Mouse (Mus musculus) limb, embryonic 13.5 days (tissue): Measurements from ENCODE around the gene Large1. TPM values are rescaled to one million over a fixed set of nuclear protein-coding genes. Genes with fewer than 3 reads are reported as not detected.

ENCODE experiments used
- ATAC-seq: fragments of 200-750 bp; cut with Nextera tagmentation; 2 replicates; pipeline ENCODE4 v1.8.0; 2017; ENCODE audit warnings: low read depth, moderate number of reproducible peaks, moderate TSS enrichment; ENCODE audit not compliant: low FRiP score
- H3K27ac ChIP-seq: fragments of 300-500 bp; sonication (generic); 2 replicates; pipeline ENCODE4 v1.5.1; 2015; ENCODE audit warnings: inconsistent platforms, mild to moderate bottlenecking, moderate library complexity
- H3K27me3 ChIP-seq: fragments of 300-500 bp; sonication (generic); 2 replicates; pipeline ENCODE4 v1.6.1; 2015; ENCODE audit warnings: mild to moderate bottlenecking, inconsistent platforms
- H3K36me3 ChIP-seq: fragments of 300-500 bp; sonication (generic); 2 replicates; pipeline ENCODE4 v1.6.1; 2015; ENCODE audit warnings: inconsistent platforms, mild to moderate bottlenecking, moderate library complexity
- H3K4me1 ChIP-seq: fragments of 300-500 bp; sonication (generic); 2 replicates; pipeline ENCODE4 v1.6.1; 2015; ENCODE audit warnings: inconsistent platforms
- H3K4me2 ChIP-seq: fragments of 300-500 bp; sonication (generic); replicated peaks from 2 replicates; pipeline ENCODE4 v1.6.1; 2015; ENCODE audit warnings: inconsistent platforms, mild to moderate bottlenecking, moderate library complexity
- H3K4me3 ChIP-seq: fragments of 300-500 bp; sonication (generic); 2 replicates; pipeline ENCODE4 v1.5.1; 2015; ENCODE audit warnings: moderate library complexity, mild to moderate bottlenecking, inconsistent platforms
- H3K9ac ChIP-seq: fragments of 300-500 bp; sonication (generic); 2 replicates; pipeline ENCODE4 v1.6.1; 2015; ENCODE audit warnings: mild to moderate bottlenecking, inconsistent platforms
- H3K9me3 ChIP-seq: fragments of 300-500 bp; sonication (generic); 2 replicates; pipeline ENCODE4 v1.6.1; 2016; ENCODE audit warnings: inconsistent platforms
- WGBS: fragments of 180-500 bp; shearing (Covaris S2); methylation state at CpG from one replicate; pipeline ENCODE4 v1.1.7; 2015; 5-methylcytosine and 5-hydroxymethylcytosine counted together
- polyA plus RNA-seq: library from polyadenylated mRNA; unstranded; fragments of >200 nt; fragmentation: Nextera tagmentation; extraction: Ambion mirVana; gene quantifications from 2 replicates; pipeline ENCODE4 v1.2.1, GENCODE M21; 2015

The Large1 gene
- polyA plus RNA-seq, 1 experiment from 2014 or later: 10.5 TPM

DNA sequence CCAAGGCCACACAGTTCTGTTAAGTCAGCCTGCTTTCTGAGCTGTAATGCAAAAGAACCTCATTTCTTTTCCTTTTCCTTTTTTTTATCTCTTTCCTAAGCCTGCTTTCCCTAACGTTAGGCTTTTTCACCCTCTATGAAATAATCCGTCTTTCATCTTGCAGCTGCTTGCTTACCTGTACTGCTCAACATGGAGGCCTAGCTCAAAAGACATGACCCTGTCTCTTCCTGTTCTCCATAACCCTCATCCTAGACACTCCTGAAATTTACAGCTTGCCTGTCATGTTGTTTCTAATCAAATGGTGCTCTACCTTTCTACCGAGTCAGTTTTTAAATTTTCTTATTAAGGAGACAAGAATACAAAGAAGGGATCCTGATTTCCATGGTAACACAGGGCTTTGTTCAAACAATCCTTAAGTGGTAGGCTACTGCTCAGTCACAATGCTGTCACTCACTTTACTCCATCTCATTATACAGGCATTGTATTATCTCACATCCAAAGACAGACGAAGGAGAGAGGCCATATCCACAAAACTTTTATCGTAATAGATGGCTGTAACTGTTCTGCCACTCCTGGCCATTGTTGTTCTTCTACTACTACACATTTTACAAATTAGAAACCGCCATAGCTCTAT is 134.0 kb downstream of the Large1 start:
- no peak overlapping the region for H3K27ac ChIP-seq
- no peaks in the 10 kb centered on the region for H3K36me3 ChIP-seq
- no peak overlapping the region for H3K4me3 ChIP-seq
- WGBS: 87% methylated on average over 6 of the region's 6 CpGs
- no peak for ATAC-seq
- H3K4me2 ChIP-seq: no peak overlapping the region
- H3K9me3 ChIP-seq: no peaks in the 10 kb centered on the region
- H3K27me3 ChIP-seq: no peaks in the 10 kb centered on the region
- H3K9ac ChIP-seq: no peak overlapping the region
- H3K4me1 ChIP-seq: no peaks in the 10 kb centered on the region

DNA sequence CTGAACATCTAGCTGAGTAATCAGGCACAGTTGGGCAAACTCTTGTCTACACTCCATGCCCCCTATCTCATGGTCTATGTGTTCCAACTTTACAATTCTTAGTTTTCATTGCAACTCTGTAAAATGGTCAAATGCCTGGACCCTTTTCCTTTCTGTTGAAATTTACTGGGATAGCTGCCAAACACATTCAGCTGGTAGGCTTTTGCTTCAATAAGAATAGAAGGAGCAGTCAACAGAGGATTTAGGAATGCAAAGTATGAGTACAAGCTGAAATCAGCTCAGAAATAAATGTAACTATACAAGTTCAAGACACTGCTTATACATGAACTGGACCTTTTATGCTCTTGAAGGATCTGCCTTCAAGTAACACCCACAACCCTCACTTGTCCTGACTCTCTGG is 146.5 kb downstream of the Large1 start:
- no peaks in the 10 kb centered on the region for H3K36me3 ChIP-seq

DNA sequence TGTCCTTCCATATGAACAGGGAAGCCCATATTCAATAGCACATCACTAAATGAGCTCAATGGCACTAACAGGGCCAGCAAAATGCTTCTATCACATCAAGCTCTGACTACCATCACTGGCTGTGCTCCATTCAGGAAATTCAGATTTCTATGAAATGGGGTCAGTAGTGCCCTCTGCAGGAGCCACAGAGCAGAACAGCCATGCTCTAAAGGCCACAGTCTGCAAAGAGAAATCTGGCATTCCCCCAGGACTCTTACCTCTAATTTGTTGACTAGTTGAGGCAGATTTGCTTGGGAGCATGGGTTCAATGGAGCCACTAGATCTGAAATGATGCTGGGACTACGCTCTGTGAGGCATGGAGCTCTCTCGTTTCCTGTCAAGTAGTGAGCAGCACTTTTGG is 151.5 kb downstream of the Large1 start:
- H3K4me1 ChIP-seq: no peaks in the 10 kb centered on the region
- H3K27ac ChIP-seq: no peak overlapping the region
- WGBS: 65% methylated on average over 2 of the region's 2 CpGs
- H3K9ac ChIP-seq: no peak overlapping the region
- no peak overlapping the region for H3K4me2 ChIP-seq
- no peaks in the 10 kb centered on the region for H3K9me3 ChIP-seq
- no peaks in the 10 kb centered on the region for H3K36me3 ChIP-seq
- H3K27me3 ChIP-seq: no peaks in the 10 kb centered on the region
- no peak for ATAC-seq
- no peak overlapping the region for H3K4me3 ChIP-seq

More for the DNA sequence above, 146.5 kb downstream of the Large1 start:
- no peak for ATAC-seq
- Histone ChIP-seq H3K27ac (no peak overlapping the region), H3K4me1 (peaks cover 3% of the 10 kb centered on the region; the same call in 1 of the 2 replicates), H3K27me3 (no peaks in the 10 kb centered on the region), H3K4me3 (no peak overlapping the region), H3K9me3 (no peaks in the 10 kb centered on the region), H3K9ac (no peak overlapping the region), H3K4me2 (no peak overlapping the region)

DNA sequence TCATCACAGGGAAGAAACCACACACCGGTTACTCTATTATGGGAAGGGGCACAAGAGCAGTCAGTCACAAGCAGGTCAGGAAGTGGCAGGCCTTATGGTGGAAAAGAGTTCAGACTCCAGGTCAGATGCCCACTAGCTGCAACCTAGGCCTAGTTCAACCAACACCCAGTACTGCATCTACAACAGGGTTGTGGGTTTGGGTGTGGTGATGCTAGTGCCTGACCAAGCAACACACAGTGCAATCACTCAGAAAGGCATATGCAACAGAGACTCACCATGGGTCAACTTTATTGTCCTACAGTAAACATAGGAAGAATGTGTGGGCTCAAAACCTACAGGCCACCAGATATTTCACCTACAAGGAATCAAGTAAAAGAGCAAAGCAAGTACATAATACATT is 155.6 kb downstream of the Large1 start:
- 97% methylated on average over 1 of the region's 1 CpGs for WGBS
- ATAC-seq: no peak
- no peak overlapping the region for H3K27ac ChIP-seq
- no peak overlapping the region for H3K4me2 ChIP-seq
- no peaks in the 10 kb centered on the region for H3K36me3 ChIP-seq
- H3K4me3 ChIP-seq: no peak overlapping the region
- H3K27me3 ChIP-seq: no peaks in the 10 kb centered on the region
- no peaks in the 10 kb centered on the region for H3K4me1 ChIP-seq
- H3K9ac ChIP-seq: no peak overlapping the region
- no peaks in the 10 kb centered on the region for H3K9me3 ChIP-seq

DNA sequence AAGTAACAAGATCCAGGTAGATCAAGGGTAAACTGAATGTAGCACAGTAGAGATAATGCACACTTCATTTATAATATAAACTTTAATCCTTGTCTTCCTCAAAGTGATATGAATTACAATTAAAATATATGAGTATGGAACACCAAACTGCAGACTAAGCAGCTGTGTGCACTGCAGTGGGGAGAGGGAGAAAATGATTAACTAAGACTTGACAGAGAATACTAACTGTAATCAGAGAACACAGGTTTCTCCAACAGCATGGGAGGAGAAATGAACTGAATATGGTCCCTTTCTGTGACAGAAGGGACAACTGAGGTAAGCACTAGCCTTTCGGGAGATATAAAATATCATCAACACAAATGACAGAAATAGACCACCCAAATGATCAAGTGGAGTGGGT is 164.7 kb downstream of the Large1 start:
- no peak overlapping the region for H3K9ac ChIP-seq
- no peak overlapping the region for H3K4me2 ChIP-seq
- no peak overlapping the region for H3K4me3 ChIP-seq
- no peaks in the 10 kb centered on the region for H3K27me3 ChIP-seq
- no peaks in the 10 kb centered on the region for H3K36me3 ChIP-seq
- H3K27ac ChIP-seq: no peak overlapping the region
- no peaks in the 10 kb centered on the region for H3K9me3 ChIP-seq
- WGBS: 88% methylated on average over 1 of the region's 1 CpGs
- H3K4me1 ChIP-seq: no peaks in the 10 kb centered on the region
- no peak for ATAC-seq

DNA sequence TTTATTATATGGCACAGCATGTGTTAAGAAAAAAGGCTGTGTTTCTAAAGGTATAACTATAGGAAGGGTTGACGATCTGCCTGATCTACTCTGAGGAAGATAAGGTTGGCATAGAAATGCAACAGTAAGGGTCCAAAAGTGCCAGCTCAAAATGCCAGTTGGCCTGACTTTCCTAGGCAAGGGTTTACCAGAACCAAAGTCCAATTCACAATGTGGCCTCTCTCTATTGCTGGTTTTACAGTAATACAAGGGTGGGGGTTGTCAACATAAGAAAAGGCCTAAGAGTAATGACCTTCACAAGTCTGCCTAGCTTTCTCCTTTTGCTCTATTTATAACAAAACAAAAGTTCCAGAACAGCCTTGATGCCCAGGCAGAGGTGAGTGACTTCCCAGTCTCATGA is 166.0 kb downstream of the Large1 start:
- Histone ChIP-seq H3K4me1 (no peaks in the 10 kb centered on the region), H3K4me3 (no peak overlapping the region), H3K9ac (no peak overlapping the region), H3K27ac (no peak overlapping the region), H3K36me3 (no peaks in the 10 kb centered on the region), H3K4me2 (no peak overlapping the region), H3K27me3 (no peaks in the 10 kb centered on the region), H3K9me3 (no peaks in the 10 kb centered on the region)
- 79% methylated on average over 1 of the region's 1 CpGs for WGBS
- no peak for ATAC-seq

DNA sequence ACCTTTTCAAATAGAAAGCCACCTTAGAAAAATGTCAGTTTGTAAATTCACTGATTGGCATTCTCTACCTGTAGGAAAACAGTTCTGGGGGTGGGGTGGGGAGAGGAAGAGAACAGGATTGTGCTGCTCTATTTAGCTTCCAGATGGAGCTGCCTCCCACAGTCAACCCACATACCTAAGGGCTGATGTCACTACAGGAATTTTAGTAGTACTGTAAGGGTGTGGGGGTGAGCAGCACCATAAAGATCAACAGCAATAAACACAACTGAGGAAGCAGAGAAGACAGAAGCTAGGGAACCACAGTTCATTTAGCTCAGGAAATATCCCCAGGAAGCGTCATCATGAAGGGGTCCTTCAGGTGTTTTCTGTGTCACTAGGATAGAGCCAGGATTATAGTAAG is 174.9 kb downstream of the Large1 start:
- Histone ChIP-seq H3K36me3 (no peaks in the 10 kb centered on the region), H3K4me1 (peaks cover 14% of the 10 kb centered on the region), H3K9me3 (no peaks in the 10 kb centered on the region), H3K4me2 (no peak overlapping the region), H3K27me3 (no peaks in the 10 kb centered on the region), H3K9ac (no peak overlapping the region), H3K4me3 (no peak overlapping the region), H3K27ac (no peak overlapping the region)
- 56% methylated on average over 1 of the region's 1 CpGs for WGBS
- peak; percentile 86 for ATAC-seq

DNA sequence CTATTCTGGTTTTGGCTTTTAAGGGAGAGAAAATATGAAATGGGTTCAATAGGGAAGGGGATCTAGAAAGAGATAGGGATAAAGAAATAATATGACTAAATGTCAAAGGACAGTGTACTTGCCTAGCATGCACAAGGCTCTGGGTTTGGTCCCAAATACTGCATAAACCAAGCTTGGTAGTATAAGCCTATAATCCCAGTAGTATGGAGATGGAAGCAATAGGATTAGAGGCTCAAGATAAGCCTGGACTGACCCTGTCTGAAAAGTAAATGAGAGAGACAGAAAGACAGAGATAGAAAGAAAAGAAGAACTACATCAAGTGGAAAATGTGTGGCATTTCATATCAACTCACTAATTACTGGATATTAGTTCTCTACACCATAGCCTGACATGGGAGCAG is 180.7 kb downstream of the Large1 start:
- Histone ChIP-seq H3K4me3 (no peak overlapping the region), H3K9ac (no peak overlapping the region), H3K4me2 (no peak overlapping the region), H3K27me3 (no peaks in the 10 kb centered on the region), H3K36me3 (no peaks in the 10 kb centered on the region), H3K27ac (no peak overlapping the region), H3K9me3 (no peaks in the 10 kb centered on the region), H3K4me1 (0 out of 2 replicates have a peak, but pooled peaks cover under 1% of the 10 kb centered on the region)
- no peak for ATAC-seq

DNA sequence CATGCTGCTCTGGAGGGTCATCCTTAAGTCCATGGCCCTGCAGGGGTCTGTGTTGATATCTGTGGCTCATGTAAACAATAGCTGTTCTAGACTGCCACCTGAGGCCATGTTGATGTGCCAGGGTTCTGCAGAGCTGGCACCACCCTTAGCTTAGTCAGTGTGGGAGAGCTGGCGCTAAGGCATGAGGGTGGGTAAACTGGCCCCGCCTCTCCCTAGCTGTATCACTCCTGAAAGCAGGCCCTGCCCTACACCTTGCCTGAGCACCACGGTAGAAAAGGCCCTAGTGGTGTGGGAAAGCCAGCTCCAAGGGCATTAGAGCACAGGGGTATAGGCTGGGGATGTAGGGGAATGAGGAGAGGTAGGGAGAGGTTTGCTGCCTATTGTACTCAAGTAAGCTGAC is 191.3 kb downstream of the Large1 start:
- WGBS: 75% methylated on average over 3 of the region's 3 CpGs
- H3K4me3 ChIP-seq: no peak overlapping the region
- H3K4me1 ChIP-seq: no peaks in the 10 kb centered on the region
- no peak overlapping the region for H3K9ac ChIP-seq
- H3K27me3 ChIP-seq: no peaks in the 10 kb centered on the region
- H3K27ac ChIP-seq: no peak overlapping the region
- H3K36me3 ChIP-seq: no peaks in the 10 kb centered on the region
- no peak overlapping the region for H3K4me2 ChIP-seq
- no peak for ATAC-seq
- no peaks in the 10 kb centered on the region for H3K9me3 ChIP-seq

DNA sequence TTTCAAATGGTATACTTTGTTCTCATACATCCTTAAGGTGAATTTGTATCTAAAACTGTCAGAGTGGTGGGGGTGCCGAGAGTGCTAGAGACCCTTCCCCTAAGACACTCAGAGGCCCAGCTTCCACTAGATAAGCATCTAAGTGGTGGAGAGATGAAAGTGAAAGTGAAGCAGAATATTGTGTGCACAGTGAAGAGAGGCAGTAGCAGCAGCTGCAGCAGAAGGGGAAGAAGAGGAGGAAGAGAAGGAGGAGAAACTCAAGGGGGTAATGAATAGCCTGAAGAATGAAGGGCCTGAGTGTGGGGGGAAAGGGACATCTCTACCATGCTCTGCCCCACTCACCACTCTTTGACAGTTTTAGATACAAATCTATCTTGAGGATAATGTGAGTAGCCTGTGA is 191.8 kb downstream of the Large1 start:
- Histone ChIP-seq H3K27me3 (no peaks in the 10 kb centered on the region), H3K4me1 (no peaks in the 10 kb centered on the region), H3K4me2 (no peak overlapping the region), H3K36me3 (no peaks in the 10 kb centered on the region), H3K27ac (no peak overlapping the region), H3K9me3 (no peaks in the 10 kb centered on the region), H3K4me3 (no peak overlapping the region), H3K9ac (no peak overlapping the region)
- ATAC-seq: no peak
- 78% methylated on average over 1 of the region's 1 CpGs for WGBS

DNA sequence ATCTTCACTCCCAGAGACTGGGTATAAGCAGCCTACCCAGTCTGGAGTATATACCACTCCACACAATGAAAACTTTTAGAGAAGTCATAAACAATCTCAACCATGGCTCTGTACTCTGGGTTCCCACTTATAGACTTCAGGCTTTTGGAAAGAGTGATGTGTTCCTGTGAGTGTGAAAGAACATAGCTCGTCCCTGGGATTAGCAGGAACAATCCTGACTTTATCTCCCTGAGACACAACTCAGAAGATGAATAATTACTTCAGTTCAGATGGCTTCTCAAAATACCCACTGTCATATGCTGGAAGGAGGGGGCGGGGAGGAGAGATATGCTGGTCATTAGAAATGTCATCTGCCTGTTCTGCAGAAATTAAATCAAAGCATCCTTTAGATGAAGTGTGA is 192.4 kb downstream of the Large1 start:
- Histone ChIP-seq H3K27ac (no peak overlapping the region), H3K27me3 (no peaks in the 10 kb centered on the region), H3K4me2 (no peak overlapping the region), H3K4me3 (no peak overlapping the region), H3K9ac (no peak overlapping the region), H3K9me3 (no peaks in the 10 kb centered on the region), H3K4me1 (no peaks in the 10 kb centered on the region), H3K36me3 (no peaks in the 10 kb centered on the region)
- 76% methylated on average over 2 of the region's 2 CpGs for WGBS
- no peak for ATAC-seq

DNA sequence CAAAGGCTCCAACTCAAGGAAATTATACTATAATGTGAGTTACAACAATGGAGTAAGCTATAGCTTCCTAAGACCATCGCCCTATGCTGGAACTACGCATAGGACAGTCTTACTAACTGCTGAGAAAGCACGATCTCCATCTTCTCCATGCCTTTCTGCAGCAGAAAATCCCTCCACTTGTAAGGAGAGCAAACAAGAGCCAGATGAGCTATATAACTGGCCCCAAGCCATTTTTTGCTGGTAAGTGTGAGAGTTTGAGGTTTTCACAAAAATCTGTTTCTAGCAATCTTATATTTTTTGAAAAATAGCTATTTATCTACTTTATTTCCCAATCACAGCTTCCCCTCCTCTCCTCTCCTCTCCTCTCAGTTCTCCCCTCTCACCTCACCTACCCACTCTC is 206.1 kb downstream of the Large1 start:
- H3K9me3 ChIP-seq: no peaks in the 10 kb centered on the region
- no peaks in the 10 kb centered on the region for H3K27me3 ChIP-seq
- WGBS: 94% methylated on average over 3 of the region's 3 CpGs
- H3K4me3 ChIP-seq: no peak overlapping the region
- no peak overlapping the region for H3K9ac ChIP-seq
- no peak for ATAC-seq
- H3K36me3 ChIP-seq: no peaks in the 10 kb centered on the region
- H3K27ac ChIP-seq: no peak overlapping the region
- H3K4me2 ChIP-seq: no peak overlapping the region
- H3K4me1 ChIP-seq: no peaks in the 10 kb centered on the region

DNA sequence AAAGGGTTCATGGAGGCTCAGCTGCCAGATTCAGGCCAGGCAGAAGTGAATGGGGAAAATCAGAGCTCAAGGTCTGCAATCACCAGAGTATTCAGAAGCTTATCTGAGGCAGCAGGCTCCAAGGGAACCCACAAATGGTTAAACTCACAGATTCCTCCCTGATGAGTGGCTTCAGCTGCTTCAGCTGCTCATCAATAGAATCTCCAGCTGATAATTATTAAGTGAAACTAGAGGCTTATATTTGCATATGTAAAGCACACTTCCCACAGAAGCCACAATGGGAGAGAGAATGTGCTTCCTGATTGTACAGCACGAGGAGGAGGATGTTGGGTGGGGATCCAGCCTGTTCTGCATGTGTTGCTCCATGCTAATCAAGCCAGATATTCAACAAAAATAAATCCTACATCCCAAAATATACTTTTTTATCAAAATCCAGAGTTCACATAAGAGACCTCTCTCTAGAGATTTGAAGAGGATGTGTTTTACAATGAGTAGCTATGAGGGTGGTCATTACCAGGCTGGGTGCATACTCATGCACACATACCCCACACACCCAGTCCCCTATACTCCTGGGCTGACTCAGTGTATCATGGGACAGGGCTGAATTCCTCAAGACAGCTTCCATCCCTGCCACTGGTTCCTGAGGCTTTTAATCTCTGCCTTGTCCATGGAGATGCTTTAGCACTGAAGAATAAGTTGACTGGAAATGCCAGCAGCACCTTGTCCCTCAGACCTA is 210.5 kb downstream of the Large1 start:
- no peak overlapping the region for H3K9ac ChIP-seq
- no peak overlapping the region for H3K4me2 ChIP-seq
- WGBS: 63% methylated on average over 1 of the region's 1 CpGs
- H3K36me3 ChIP-seq: no peaks in the 10 kb centered on the region
- no peaks in the 10 kb centered on the region for H3K9me3 ChIP-seq
- H3K4me3 ChIP-seq: no peak overlapping the region
- H3K27me3 ChIP-seq: no peaks in the 10 kb centered on the region
- no peaks in the 10 kb centered on the region for H3K4me1 ChIP-seq
- H3K27ac ChIP-seq: no peak overlapping the region
- ATAC-seq: no peak
